Mouse (Mus musculus) testis, adult 2 months (tissue): ENCODE measurements around the gene Rras2.

ENCODE experiments used
- CTCF ChIP-seq: fragments of 200-500 bp; IDR thresholded peaks from 2 replicates; pipeline ENCODE4 v1.5.1; 2012; ENCODE audit warnings: low read depth, mild to moderate bottlenecking, inconsistent platforms, low read length, moderate library complexity; ENCODE audit not compliant: control insufficient read depth, insufficient read depth, insufficient replicate concordance
- POLR2A ChIP-seq: fragments of 200-500 bp; IDR thresholded peaks from 2 replicates; pipeline ENCODE4 v1.6.1; 2012; ENCODE audit warnings: low read depth, mild to moderate bottlenecking, inconsistent platforms, low read length, moderate library complexity; ENCODE audit not compliant: control insufficient read depth

DNA sequence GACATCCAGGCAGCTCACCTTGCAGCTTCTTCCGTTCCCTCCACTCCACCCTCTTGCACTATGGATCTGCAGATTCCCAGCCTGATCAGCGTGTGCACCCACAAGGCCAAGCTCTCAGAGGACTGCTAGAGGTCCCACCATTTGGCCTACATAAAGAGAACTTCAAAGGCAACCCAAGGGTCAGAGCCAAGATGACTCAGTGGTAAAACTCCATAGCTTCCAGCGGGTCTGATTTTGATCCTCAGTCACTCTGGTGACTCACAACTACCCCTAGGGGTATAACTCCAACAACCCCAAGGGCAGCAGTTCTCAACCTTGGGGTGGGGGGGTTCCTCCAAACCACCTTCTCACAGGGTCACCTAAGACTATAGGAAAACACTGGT lies 47.1 kb downstream of the Rras2 start:
- TF ChIP-seq POLR2A (no peak), CTCF (no peak)
